ENCODE assay signal across 9 mouse cellular contexts in the genomic region with DNA sequence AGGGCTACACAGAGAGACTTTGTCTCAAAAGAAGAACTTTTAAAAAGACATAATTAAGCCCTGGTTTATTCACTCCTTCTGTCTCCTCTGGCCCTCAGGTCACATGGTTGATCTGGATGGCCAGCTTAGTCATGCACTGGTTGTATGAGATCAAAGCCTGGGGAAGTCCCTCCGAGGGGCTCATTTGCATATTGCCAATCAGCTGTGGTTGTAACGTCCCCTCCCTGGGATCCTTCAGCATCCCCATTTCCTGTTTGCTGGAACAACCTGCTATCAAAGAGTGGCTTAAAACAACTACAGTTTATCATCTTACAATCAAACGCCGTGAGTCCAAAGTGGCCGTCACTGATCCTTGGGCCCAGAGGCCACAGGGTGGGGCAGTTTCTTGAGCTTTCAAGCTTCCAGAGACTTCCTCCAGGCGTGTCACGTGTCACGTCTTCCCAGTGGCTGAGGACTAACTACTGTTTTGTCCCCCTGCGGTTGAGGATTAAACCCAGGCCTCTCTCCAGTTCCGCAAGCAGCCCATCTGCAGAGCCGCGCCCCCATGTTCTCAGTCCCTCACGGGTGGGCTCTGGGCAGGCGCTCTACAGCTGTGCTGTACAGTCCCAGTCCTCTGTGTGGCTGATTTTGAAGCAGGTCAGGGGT. TPM values are rescaled to one million over a fixed set of nuclear protein-coding genes. Genes with fewer than 3 reads are reported as not detected.
DNase-seq lines count a peak whose midpoint lies in the region; ATAC-seq and TF ChIP-seq lines count a peak whose summit lies in the region.
"Had no signal": no experiment of that assay in that cellular context is flagged by ENCODE, and none has a peak within 500 bp of the region (broad histone marks: within the 10 kb centered on the region; RNA-seq: fewer than 3 reads in every experiment).

No protein-coding gene starts in this region.

- no peaks in the 10 kb centered on the region for H3K27me3 ChIP-seq in hindbrain, embryonic 11.5 days (ENCODE audit: control insufficient read depth, insufficient read depth, low read length)
- no peaks in the 10 kb centered on the region for H3K27me3 ChIP-seq in hindbrain, embryonic 14.5 days (ENCODE audit: control insufficient read depth, insufficient read depth, low read length)
- H3K27me3 ChIP-seq in liver, embryonic 14.5 days (ENCODE audit: control insufficient read depth, insufficient read depth, low read length): no peaks in the 10 kb centered on the region
- no peaks in the 10 kb centered on the region for H3K27me3 ChIP-seq in heart, embryonic 10.5 days (ENCODE audit: insufficient read depth, poor library complexity, severe bottlenecking)

- 53% methylated on average over 14 of the region's 14 CpGs for WGBS in hindbrain, embryonic 11.5 days
- 62% methylated on average over 14 of the region's 14 CpGs for WGBS in hindbrain, embryonic 14.5 days
- WGBS in liver, embryonic 14.5 days (ENCODE audit: insufficient replicate concordance): 17% methylated on average over 14 of the region's 14 CpGs
- 48% methylated on average over 14 of the region's 14 CpGs for WGBS in heart, embryonic 10.5 days

- H3K27ac ChIP-seq in hindbrain, embryonic 11.5 days (ENCODE audit: low read depth, low read length): no peak overlapping the region
- H3K27ac ChIP-seq in hindbrain, embryonic 14.5 days: no peak overlapping the region
- H3K27ac ChIP-seq in liver, embryonic 14.5 days: no peak overlapping the region
- H3K27ac ChIP-seq in layer of hippocampus, adult 2 months: no peak overlapping the region
- H3K27ac ChIP-seq in heart, embryonic 10.5 days: no peak overlapping the region

- H3K4me1 ChIP-seq in hindbrain, embryonic 11.5 days (replicated peaks; ENCODE audit: control insufficient read depth, insufficient read depth, low read length): no peaks in the 10 kb centered on the region
- no peaks in the 10 kb centered on the region for H3K4me1 ChIP-seq in hindbrain, embryonic 14.5 days (replicated peaks; ENCODE audit: control insufficient read depth, insufficient read depth, low read length)
- peaks cover 0 to 3% of the 10 kb centered on the region in 2 experiments; a peak in 1 of 4 replicates for H3K4me1 ChIP-seq in liver, embryonic 14.5 days (replicated peaks; ENCODE audit: control insufficient read depth in 2 of 2, insufficient read depth in 2 of 2, low read length in 1 of 2)
- H3K4me1 ChIP-seq in heart, embryonic 10.5 days: no peaks in the 10 kb centered on the region

- 0 out of 2 replicates have a peak, but pooled peaks have one; percentile 36 for ATAC-seq in hindbrain, embryonic 11.5 days (ENCODE audit: low FRiP score)
- no peak for ATAC-seq in hindbrain, embryonic 14.5 days (ENCODE audit: low FRiP score)
- peak; percentile 50; the same call in 1 of the 2 replicates for ATAC-seq in liver, embryonic 14.5 days (ENCODE audit: insufficient read depth)

- H3K9ac ChIP-seq in hindbrain, embryonic 11.5 days (ENCODE audit: low read depth, low read length): no peak overlapping the region
- no peak overlapping the region for H3K9ac ChIP-seq in hindbrain, embryonic 14.5 days
- H3K9ac ChIP-seq in liver, embryonic 14.5 days (replicated peaks): no peak overlapping the region

- no peak for TF ChIP-seq EP300 in liver, embryonic 14.5 days (IDR thresholded peaks at IDR 0.05; ENCODE audit: low read depth)

- no peaks in the 10 kb centered on the region for H3K36me3 ChIP-seq in hindbrain, embryonic 11.5 days (ENCODE audit: control insufficient read depth, insufficient read depth, low read length)
- H3K36me3 ChIP-seq in hindbrain, embryonic 14.5 days (replicated peaks; ENCODE audit: control insufficient read depth, insufficient read depth): no peaks in the 10 kb centered on the region
- H3K36me3 ChIP-seq in liver, embryonic 14.5 days (replicated peaks; ENCODE audit: control insufficient read depth, insufficient read depth, low read depth): no peaks in the 10 kb centered on the region
- no peaks in the 10 kb centered on the region for H3K36me3 ChIP-seq in heart, embryonic 10.5 days

- H3K9me3 ChIP-seq in hindbrain, embryonic 11.5 days (ENCODE audit: control insufficient read depth, low read length): no peaks in the 10 kb centered on the region
- H3K9me3 ChIP-seq in hindbrain, embryonic 14.5 days (ENCODE audit: control insufficient read depth, low read length): no peaks in the 10 kb centered on the region
- no peaks in the 10 kb centered on the region for H3K9me3 ChIP-seq in liver, embryonic 14.5 days (ENCODE audit: control insufficient read depth, low read length)
- no peaks in the 10 kb centered on the region for H3K9me3 ChIP-seq in heart, embryonic 10.5 days

- no peak overlapping the region for H3K4me2 ChIP-seq in hindbrain, embryonic 11.5 days (replicated peaks; ENCODE audit: low read depth, low read length)
- no peak overlapping the region for H3K4me2 ChIP-seq in hindbrain, embryonic 14.5 days (replicated peaks)
- H3K4me2 ChIP-seq in liver, embryonic 14.5 days (ENCODE audit: low read depth): peak overlapping the region; percentile 13; the same call in 1 of the 2 replicates

- no peak overlapping the region for H3K4me3 ChIP-seq in hindbrain, embryonic 11.5 days (ENCODE audit: low read depth, low read length)
- no peak overlapping the region for H3K4me3 ChIP-seq in hindbrain, embryonic 14.5 days (replicated peaks; ENCODE audit: low read length)
- H3K4me3 ChIP-seq in liver, embryonic 14.5 days (ENCODE audit: insufficient read depth in 1 of 2, low read depth in 2 of 2, low read length in 2 of 2): no peak overlapping the region
- no peak overlapping the region for H3K4me3 ChIP-seq in layer of hippocampus, adult 2 months
- no peak overlapping the region for H3K4me3 ChIP-seq in heart, embryonic 10.5 days

- TF ChIP-seq CTCF in liver, embryonic 14.5 days (IDR thresholded peaks at IDR 0.05; ENCODE audit: low read depth): no peak
- no peak for TF ChIP-seq CTCF in layer of hippocampus, adult 2 months (conservative IDR thresholded peaks at IDR 0.05)

- DNase-seq in hindbrain, embryonic 11.5 days (ENCODE audit: low spot score): no peak
- no peak for DNase-seq in hindbrain, embryonic 14.5 days (ENCODE audit: low spot score)
- peak; percentile 75 for DNase-seq in R1 (ENCODE audit: low read depth, low spot score)
- DNase-seq in liver, embryonic 14.5 days (ENCODE audit: low read depth in 3 of 3, low spot score in 3 of 3): peak in 1 of 3 experiments; percentile 36
- DNase-seq in skeletal muscle tissue, adult 2 months (ENCODE audit: low read depth, low spot score): peak; percentile 29
- no peak for DNase-seq in layer of hippocampus, adult 2 months (ENCODE audit: low spot score in 2 of 2)
- DNase-seq in cerebellum, postnatal 14 days: no peak
- DNase-seq in heart, embryonic 10.5 days (ENCODE audit: low spot score): no peak

RNA-seq across cellular contexts. Expression of gene Ceacam19, which starts 10.9 kb away (rescaled TPM):
- not detected in 2 replicates for polyA plus RNA-seq in hindbrain, embryonic 11.5 days (2014; fragmentation: Nextera tagmentation; extraction: Ambion mirVana)
- polyA plus RNA-seq in hindbrain, embryonic 14.5 days (2014; fragmentation: Nextera tagmentation; extraction: Ambion mirVana): not detected in 2 replicates
- polyA plus RNA-seq in liver, embryonic 14.5 days (2012; rRNA removed): 0.01 TPM in 1 of 2 replicates, not detected in the other
- not detected in 2 replicates for polyA plus RNA-seq in liver, embryonic 14.5 days (2014; fragmentation: Nextera tagmentation; extraction: Ambion mirVana)
- total RNA-seq in layer of hippocampus, adult 2 months (2021): not detected
- polyA plus RNA-seq in heart, embryonic 10.5 days (2016; fragmentation: Nextera tagmentation; extraction: Ambion mirVana): not detected in 2 replicates

RNA-seq across cellular contexts. Expression of gene Ceacam16, which starts 15.8 kb away (rescaled TPM):
- not detected in 2 replicates for polyA plus RNA-seq in hindbrain, embryonic 11.5 days (2014; fragmentation: Nextera tagmentation; extraction: Ambion mirVana)
- polyA plus RNA-seq in hindbrain, embryonic 14.5 days (2014; fragmentation: Nextera tagmentation; extraction: Ambion mirVana): 0.17 and 0.20 TPM in 2 replicates
- 0.04 TPM in 1 of 2 replicates, not detected in the other for polyA plus RNA-seq in liver, embryonic 14.5 days (2012; rRNA removed)
- polyA plus RNA-seq in liver, embryonic 14.5 days (2014; fragmentation: Nextera tagmentation; extraction: Ambion mirVana): 0.08 TPM in 1 of 2 replicates, not detected in the other
- total RNA-seq in layer of hippocampus, adult 2 months (2021): not detected
- 0.09 TPM in 1 of 2 replicates, not detected in the other for polyA plus RNA-seq in heart, embryonic 10.5 days (2016; fragmentation: Nextera tagmentation; extraction: Ambion mirVana)
- polyA plus RNA-seq: brain, embryonic 14.5 days had no signal

RNA-seq across cellular contexts. Expression of gene Gm19345, which starts 25.1 kb away (rescaled TPM):
- polyA plus RNA-seq in hindbrain, embryonic 11.5 days (2014; fragmentation: Nextera tagmentation; extraction: Ambion mirVana): 0.17 TPM in 1 of 2 replicates, not detected in the other
- 13.0 and 13.9 TPM in 2 replicates for polyA plus RNA-seq in hindbrain, embryonic 14.5 days (2014; fragmentation: Nextera tagmentation; extraction: Ambion mirVana)
- not detected in 2 replicates for polyA plus RNA-seq in liver, embryonic 14.5 days (2012; rRNA removed)
- polyA plus RNA-seq in liver, embryonic 14.5 days (2014; fragmentation: Nextera tagmentation; extraction: Ambion mirVana): not detected in 2 replicates
- 1 to 10 TPM in 1 of 2 experiments, under 1 TPM in 1; 0.86 to 1.6 TPM for total RNA-seq in layer of hippocampus, adult 2 months (2021)
- not detected in 2 replicates for polyA plus RNA-seq in heart, embryonic 10.5 days (2016; fragmentation: Nextera tagmentation; extraction: Ambion mirVana)

RNA-seq across cellular contexts. Expression of gene Pvr, which starts 44.1 kb away (rescaled TPM):
- polyA plus RNA-seq in hindbrain, embryonic 11.5 days (2014; fragmentation: Nextera tagmentation; extraction: Ambion mirVana): 2.8 and 3.1 TPM in 2 replicates
- polyA plus RNA-seq in hindbrain, embryonic 14.5 days (2014; fragmentation: Nextera tagmentation; extraction: Ambion mirVana): 6.4 and 6.6 TPM in 2 replicates
- 2.3 and 2.6 TPM in 2 replicates for polyA plus RNA-seq in liver, embryonic 14.5 days (2012; rRNA removed)
- 0.95 and 1.8 TPM in 2 replicates for polyA plus RNA-seq in liver, embryonic 14.5 days (2014; fragmentation: Nextera tagmentation; extraction: Ambion mirVana)
- total RNA-seq in layer of hippocampus, adult 2 months (2021): 10 to 100 TPM; 13.6 to 16.3 TPM
- 12.9 and 15.0 TPM in 2 replicates for polyA plus RNA-seq in heart, embryonic 10.5 days (2016; fragmentation: Nextera tagmentation; extraction: Ambion mirVana)

RNA-seq across cellular contexts. Expression of gene Bcl3, which starts 54.3 kb away (rescaled TPM):
- 0.26 and 0.33 TPM in 2 replicates for polyA plus RNA-seq in hindbrain, embryonic 11.5 days (2014; fragmentation: Nextera tagmentation; extraction: Ambion mirVana)
- 0.58 and 0.97 TPM in 2 replicates for polyA plus RNA-seq in hindbrain, embryonic 14.5 days (2014; fragmentation: Nextera tagmentation; extraction: Ambion mirVana)
- polyA plus RNA-seq in liver, embryonic 14.5 days (2012; rRNA removed): 2.7 and 3.1 TPM in 2 replicates
- 3.5 and 3.8 TPM in 2 replicates for polyA plus RNA-seq in liver, embryonic 14.5 days (2014; fragmentation: Nextera tagmentation; extraction: Ambion mirVana)
- under 1 TPM; 0.46 to 0.83 TPM for total RNA-seq in layer of hippocampus, adult 2 months (2021)
- polyA plus RNA-seq in heart, embryonic 10.5 days (2016; fragmentation: Nextera tagmentation; extraction: Ambion mirVana): 1.3 and 2.7 TPM in 2 replicates

Comparison
In these comparisons a context has a peak if more than half of its experiments do, and no peak if none do; other contexts are left out.
1. RNA of gene Gm19345, which starts 25.1 kb away (polyA plus RNA-seq): 13.0 to 13.9 TPM in hindbrain, embryonic 14.5 days; 0.17 TPM in hindbrain, embryonic 11.5 days, not detected in liver, embryonic 14.5 days and not detected in heart, embryonic 10.5 days; every median in the first group is over 10 times any median in the second.
2. DNase-seq: peak in R1 (single experiment) and skeletal muscle tissue, adult 2 months (single experiment); none in hindbrain, embryonic 11.5 days (single experiment), hindbrain, embryonic 14.5 days (single experiment), layer of hippocampus, adult 2 months (0 of 2), cerebellum, postnatal 14 days (0 of 2) and heart, embryonic 10.5 days (single experiment).